Mouse (Mus musculus): ENCODE results near the gene Nlgn1.

- TF ChIP-seq CTCF (IDR thresholded peaks at IDR 0.05; ENCODE audit: low read depth) = no peak
- TF ChIP-seq EP300 (IDR thresholded peaks at IDR 0.05; ENCODE audit: low read depth) = no peak
Measured at GRCm38 (mm10) chr3:26324510-26324909, 7.8 kb downstream of the Nlgn1 start.

Data from liver, embryonic 14.5 days (tissue).